Mouse (Mus musculus) testis, adult 2 months (tissue): ENCODE results near the gene Ppp1r21.

Source experiments
- CTCF ChIP-seq: fragments of 200-500 bp; IDR thresholded peaks from 2 replicates; pipeline ENCODE4 v1.5.1; 2012; ENCODE audit warnings: low read depth, mild to moderate bottlenecking, inconsistent platforms, low read length, moderate library complexity; ENCODE audit not compliant: control insufficient read depth, insufficient read depth, insufficient replicate concordance
- POLR2A ChIP-seq: fragments of 200-500 bp; IDR thresholded peaks from 2 replicates; pipeline ENCODE4 v1.6.1; 2012; ENCODE audit warnings: low read depth, mild to moderate bottlenecking, inconsistent platforms, low read length, moderate library complexity; ENCODE audit not compliant: control insufficient read depth

DNA sequence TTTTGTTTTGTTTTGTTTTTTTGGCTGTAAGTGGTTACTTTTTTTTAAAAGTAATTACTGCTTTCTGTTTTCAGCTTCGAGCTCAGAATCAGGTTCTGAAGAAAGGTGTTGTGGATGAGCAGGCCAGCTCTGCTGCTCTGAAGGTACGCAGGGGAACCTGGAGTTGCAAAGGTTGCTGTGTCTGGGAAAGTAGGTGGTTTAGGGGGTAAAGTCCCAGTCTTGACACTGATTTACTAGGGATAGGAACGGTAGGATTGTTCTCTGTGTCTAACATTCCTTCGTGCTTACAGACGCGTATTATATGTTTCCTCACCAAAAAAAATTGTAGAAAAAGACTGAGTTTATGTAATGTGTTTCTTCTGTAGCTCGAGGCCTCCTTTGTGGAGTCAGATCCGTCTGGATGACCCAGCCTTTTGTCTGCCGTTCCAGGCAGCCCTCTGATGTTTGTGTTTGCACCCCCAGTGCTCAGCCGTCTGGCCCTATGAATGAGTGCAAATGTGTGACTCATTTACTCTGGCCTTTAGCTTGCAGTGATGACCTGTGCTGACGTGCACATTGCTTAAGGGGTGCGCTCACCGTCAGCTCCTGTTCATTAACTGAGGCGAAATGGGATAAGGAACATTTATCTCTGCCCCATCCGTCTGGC lies 13.0 kb downstream of the Ppp1r21 start:
- TF ChIP-seq CTCF (no peak), POLR2A (no peak)
